Mouse (Mus musculus) thymus, postnatal 36 days (tissue): Measurements from ENCODE around the gene Nsun2.
A peak's percentile ranks its signal among the peaks of the same experiment; 100 is the strongest.

ENCODE experiments used
- DNase-seq, 2 experiments: peaks; one replicate each; pipeline ENCODE4 v3.0.0; 2022; ENCODE audit warnings: mixed read lengths in 2 of 2

Nsun2 gene

DNA sequence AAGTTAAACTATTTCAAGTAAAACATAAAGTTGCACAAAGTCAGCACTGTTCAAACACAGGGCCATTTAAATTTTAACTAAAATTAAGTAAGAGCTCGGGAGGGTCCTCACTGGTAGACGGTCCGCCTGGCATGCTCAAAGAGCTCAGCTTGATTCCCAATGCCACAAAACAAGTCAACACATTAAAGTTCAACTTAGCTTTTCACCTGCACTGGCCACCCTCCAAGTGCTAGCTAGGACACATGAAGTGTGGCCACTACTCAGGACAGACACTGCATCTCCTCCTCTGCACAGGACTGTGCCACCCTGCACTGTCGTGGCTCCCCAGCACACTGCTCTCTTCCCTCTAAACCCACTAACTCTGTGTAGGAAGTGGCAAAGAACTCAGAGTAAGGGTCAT is 7.7 kb upstream of the Nsun2 start:
- DNase-seq: no peak

DNA sequence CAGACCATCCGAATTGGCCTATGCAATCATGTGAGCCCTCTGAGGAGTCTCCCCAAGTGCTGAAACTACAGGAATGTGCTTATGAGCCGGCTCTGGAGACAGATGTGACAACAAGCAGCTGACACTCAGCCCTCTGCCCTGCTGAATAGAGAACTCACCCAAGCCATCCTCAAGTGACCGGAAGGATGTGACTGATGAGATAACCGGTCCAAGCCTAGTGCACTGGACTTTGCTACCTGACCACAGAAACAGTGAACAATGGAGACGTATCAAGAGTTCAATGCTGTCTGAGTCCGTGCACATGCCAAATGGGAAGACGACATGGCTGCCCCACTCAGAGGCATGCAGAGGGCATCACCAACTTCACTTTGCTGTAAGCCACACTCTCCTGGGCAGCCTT is 5.0 kb upstream of the Nsun2 start:
- no peak for DNase-seq

DNA sequence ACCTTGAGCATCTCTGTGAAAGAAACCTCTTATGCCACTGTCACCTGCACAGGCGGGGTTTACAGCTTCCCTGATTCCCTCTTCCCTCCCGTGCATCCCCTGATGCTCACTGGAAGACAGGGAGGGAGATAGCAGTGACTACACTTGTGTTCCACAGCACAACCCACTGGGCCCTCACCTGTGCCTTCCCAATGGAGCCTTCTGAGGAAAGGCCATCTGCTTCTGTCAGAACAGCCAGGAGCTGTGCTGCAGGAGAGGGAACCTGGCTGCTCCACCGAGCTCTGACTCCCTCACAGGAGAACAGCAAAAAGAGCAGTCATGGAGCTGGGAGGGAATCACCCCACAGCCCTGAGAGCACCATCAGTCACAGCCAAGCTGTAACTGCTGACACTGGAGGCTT is 3.4 kb upstream of the Nsun2 start:
- DNase-seq: no peak

DNA sequence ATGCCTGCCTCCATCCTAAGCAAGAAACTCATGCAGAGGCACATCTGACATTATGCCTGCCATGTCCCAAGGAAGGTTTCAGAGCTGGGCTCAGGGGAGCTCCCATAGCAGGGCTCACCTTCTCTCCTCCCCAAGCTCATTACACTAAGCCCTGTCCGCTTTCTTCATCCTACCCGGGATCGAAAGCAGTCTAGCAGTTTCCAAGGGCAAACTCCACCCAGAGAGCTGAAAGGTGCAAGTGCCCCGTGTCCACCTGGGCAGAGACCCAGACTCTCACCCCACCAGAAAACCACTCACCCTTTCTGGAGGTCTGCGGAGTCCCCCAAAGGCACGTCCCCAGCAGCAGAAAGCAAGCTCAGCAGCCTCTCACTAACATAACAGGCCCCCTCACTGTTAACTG is 2.6 kb upstream of the Nsun2 start:
- DNase-seq: no peak

DNA sequence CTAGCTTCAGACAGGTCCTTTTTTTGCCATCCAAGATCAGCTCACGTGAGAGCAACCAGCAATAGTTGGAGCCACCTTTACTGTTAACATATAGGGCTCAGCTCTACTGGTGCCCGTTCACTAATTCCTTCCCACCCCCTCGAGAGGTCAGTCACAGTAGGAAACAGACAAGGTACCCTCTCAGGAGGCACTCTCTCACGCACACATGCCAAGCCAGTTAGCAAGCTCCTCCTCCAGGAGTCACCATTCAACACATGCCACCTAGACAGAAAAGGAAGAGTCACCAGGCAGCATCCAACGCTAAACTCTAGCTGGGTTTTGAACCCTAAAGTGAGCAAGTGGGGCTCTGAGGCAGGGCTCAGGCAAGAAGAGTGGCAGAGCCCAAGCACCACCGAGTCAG is 2.1 kb upstream of the Nsun2 start:
- no peak for DNase-seq

DNA sequence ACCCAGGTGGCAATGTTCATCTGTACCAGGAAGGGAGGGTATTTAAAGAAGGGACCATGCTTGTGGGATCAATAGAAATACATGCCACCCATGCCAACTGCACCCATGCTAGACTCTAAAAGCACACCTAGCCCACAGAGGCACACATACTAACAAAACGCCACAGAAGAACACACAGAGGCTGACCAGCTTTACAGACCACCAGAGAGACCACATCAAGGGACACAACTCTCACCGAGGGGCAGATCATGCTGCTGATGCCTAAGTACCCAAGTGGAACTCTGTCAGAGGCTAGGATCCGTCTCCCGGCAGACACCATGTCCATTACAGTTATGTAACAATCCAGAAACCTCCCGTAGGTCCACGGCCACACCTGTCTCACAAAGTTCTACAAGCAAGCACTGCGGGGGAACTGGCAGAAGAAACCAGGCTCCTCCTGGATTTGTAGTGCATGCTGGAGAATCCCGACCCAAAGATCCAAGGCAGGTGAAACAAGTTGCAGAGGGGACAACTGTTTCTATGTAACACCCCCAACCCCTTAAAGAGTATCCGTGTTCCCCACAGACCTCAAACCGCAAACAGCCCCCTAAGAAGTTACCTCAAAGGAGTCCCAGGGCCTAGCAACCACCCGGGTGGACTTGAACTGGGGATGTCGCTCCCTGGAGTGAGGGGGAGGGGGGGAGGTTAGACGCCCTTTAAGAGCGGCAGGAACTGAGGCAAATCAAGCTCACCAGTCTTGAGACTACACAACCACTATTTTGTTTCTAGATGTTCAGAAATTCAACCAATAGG is 1.2 kb upstream of the Nsun2 start:
- peak in 1 of 2 experiments; percentile 27 for DNase-seq

DNA sequence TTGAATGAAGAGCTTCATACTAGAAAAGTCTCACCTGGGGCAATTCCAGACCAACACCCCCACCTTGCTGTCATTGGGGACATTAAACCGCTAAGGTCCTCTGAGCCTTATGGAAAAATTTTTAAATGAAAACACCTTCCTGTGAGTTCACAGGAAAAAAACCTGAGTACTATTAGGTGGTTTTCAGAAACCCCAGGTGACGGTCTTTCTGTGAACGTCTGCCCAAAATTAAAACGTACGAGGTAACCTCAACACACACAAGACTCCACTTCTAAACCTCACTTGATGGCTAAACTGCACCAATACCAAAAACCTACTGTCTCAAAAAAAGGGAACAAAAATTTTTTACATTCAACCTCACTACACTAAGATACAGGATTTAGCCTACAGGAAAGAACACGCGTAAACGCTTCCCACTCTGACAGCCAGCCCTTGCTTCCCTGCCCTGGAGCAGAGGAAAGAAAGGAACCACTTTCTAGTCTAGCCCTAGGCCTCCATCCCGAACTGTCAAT is 597 bp upstream of the Nsun2 start:
- no peak for DNase-seq

DNA sequence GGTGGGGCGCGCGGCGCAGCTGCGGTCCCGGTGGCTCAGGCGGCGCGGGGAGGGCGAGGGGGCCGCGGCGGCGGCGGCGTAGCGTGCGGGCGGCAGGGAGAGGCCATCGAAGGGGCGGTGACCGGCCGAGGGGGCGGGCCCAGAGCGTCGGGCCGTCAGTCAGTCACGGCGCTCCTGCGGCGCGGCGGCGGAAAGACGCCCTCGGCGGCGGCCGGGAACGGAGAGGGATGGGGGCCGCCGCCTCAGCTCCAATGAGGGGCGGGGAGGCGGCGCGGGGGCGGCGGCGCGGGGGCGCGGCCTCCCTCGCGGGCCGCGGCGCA is 748 bp downstream of the Nsun2 start, which contains the start of gene Tent4a:
Gene Tent4a, minus strand, starts transcription at position 284 of the 320 bp plus-strand sequence.
- DNase-seq: no peak

DNA sequence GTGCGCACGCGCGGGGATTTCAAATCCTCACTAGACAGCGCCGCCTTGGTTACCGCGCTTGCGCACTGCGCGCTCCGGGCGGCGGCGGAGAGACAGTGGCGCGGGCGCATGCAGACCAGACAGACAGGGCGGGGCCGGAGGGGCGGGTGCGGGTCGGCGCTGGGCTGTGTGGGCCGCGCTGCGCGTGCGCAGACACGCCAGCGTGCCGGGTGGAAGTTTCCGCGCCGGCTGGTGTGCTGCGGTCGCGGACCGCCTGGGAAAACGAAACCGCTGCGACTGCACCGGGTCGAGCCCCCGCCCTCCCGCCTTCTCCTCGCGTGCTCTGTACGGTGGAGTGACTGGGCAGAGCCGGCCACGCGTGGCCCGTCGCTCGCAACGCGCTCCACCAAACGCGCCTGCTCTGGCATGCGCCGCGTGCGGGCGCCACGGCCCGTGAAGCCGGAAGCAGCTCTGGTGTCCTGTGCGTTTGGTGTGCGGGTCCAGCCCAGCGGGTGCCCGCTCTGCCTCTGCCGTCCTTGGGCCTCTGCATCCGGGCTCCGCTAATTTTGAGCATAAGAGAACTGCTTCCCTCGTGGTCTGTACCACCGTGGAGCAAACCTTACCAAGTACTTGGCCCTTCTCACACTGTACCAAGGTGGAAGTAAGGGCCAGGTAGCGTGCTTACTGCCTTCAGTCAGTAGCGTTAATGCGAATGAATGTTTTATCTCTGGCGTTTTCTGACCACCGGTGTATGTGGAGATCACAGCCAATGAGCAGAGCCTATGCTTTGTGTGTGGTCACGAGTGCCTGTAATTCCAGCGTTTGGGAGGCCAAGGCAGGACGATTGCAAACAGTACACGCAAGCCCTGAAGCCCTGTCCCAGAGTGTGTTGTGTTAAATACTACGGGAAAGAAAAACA is 1.4 kb downstream of the Nsun2 start:
- peak; percentile 98 to 99 for DNase-seq

DNA sequence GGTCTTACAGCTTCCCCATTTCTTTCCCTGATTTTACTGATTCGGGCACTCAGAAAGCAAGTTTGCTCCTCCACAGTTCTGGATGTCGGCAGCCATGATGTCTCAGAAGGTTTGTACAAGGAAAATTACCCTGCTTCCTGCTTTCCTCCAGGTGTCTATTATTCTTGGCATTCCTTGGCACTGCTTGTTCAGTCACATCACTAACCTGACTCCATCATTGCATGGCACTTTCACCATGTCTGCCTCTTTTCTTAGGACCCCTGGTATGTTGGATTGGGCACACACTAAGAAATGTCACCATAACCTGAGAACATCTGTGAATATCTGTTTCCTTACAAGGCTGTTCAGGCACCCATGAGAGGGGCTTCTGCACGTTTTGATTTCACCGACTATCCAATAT is 2.5 kb downstream of the Nsun2 start:
- DNase-seq: no peak

DNA sequence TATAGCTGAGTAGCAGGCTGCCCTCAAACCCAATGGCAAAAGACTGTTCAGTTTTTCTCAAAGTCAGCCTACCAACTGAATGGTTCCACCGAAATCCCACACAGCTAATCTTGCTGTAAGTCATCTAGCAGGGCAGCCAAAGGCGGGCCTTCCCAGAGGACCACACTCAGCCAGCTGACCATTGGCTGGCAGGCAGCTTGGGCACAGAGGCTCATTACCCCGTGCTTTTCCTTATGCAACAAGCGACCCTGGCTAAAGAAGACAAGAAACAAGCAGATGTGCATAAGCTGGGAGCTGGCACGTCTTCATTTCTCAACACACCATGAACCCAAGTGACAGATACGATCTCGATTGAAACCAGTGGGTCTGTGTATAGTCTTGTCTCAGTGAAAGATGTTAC is 3.8 kb downstream of the Nsun2 start:
- DNase-seq: no peak

DNA sequence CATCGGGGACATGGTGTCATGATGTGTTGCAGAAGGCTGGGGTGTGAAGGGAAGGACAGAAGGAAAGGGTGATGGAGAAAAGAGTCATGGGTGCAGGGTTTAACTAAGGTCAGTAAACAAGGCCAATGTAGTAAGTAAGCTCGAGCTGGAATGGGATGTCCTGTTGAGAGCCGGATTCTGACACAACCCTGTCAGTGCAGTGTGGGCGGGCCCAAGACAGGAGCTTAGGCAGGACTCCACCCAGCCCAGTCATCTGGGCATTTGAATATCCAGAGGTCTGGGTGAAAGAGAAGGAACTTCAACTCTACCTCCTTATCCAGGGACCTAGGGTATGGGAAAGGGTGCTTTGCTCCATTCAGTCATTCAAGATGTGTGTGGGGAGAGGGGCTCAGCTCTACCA is 4.8 kb downstream of the Nsun2 start:
- no peak for DNase-seq

DNA sequence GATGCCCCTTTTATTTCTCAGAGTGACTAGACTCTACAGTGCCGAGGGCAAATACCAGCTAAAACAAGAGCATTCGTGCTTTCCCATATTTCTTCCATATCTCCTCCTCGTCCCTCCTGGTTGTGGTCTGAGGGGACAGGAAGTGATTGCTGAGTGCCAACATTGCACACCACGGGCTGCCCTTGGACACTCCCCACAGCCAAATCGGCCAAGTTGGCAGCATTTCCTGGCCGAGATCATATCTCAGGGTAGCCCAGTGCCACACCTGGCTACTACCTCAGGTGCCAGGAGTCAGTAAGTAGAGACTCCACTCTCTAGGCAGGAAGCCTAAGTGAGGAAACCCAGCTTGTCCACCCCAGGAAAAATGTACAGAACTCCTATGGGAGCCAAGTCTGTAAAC is 7.7 kb downstream of the Nsun2 start:
- DNase-seq: no peak

DNA sequence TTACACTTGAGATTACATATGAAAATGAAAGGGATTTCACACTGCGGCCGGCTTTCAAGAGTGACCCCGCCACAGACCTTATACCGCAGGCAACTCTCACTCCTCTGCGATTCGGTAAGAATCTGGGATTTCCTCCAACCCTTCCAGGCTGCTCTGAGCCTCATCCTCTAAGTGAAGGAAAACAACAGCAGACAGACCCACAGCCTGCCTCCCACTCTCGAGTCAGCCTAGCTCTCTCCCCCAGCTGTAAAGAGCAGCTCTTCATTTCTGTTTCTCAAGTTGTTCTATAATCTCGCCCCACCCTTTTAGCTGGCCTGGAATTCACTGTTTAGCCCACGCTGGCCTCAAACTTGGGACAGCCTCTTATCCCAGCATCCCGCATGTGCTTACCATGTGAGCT is 8.2 kb downstream of the Nsun2 start:
- DNase-seq: no peak

DNA sequence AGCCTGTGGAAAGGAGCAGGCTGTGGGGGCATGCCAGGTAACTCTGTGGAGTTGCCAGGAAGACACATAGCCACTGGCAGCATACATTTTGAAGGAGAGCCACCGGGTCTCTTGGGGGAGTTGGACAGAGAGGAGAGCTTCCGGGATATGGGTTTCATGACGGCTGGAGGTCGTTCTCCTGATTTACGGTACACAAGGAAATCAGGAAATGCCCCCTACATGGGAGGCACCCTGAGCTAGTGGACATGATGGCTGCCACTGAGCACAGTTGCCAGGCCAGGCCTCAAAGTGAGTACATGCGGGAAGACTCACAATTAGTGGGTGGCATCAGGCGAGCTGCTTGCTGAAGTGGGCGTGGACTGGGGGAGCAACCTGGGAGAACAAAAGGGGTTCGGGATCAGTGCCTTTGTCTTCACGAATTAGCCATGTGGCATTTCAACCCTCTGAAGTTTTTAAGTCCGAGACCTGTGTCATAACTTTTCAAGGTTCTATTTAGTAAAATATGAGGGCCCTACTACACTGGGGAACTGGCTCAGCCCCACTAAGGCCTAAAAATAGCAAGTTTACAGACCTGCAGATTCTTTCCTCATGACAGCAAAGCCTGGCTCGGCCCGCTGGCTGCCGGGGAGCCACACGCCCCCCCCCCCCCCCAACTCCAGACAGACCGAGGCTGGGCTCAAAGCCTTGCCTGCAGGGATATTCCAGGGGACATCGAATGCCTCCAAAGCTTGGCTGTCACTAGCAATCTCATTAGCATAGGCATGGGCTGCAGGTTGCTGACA is 9.2 kb downstream of the Nsun2 start:
- no peak for DNase-seq

DNA sequence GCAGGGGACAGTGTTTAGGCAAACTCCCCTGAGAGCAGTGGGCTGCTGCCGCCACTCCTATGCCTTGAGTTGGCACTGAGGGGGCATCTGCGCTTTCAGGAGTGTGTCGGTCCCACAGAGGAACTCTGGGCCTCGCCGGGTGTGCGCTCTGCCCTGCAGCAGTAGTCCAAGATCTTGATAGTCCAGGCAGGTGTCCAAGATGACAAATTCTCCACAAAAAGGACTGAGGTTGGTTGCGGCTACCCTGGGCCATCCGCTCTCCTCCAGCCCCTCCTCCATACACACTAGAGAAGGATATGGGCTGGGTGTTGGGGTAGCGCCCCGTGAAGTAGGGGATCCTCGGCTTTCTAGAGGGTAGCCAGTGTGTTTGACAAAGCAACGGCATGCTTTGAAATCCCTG is 10.0 kb downstream of the Nsun2 start:
- no peak for DNase-seq

DNA sequence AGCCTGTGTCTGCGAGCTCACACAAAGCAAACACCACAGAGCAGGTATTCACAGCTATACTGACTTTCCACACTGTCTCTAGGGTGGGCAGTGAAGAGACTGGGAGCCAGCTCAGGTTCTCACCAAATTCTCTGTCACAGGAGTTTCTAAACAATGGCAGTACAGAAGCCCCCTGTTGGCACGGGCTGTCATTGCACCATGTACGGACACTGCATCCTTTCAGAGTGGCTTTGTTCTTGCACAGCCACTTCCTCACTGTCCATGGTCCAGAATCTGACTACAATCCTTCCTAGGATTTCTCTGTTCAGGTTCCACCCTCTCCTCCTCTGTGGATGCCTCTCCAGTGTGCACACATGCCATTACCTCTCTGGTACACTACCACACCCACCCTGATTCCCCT is 11.5 kb downstream of the Nsun2 start:
- DNase-seq: peak; percentile 59 to 67

DNA sequence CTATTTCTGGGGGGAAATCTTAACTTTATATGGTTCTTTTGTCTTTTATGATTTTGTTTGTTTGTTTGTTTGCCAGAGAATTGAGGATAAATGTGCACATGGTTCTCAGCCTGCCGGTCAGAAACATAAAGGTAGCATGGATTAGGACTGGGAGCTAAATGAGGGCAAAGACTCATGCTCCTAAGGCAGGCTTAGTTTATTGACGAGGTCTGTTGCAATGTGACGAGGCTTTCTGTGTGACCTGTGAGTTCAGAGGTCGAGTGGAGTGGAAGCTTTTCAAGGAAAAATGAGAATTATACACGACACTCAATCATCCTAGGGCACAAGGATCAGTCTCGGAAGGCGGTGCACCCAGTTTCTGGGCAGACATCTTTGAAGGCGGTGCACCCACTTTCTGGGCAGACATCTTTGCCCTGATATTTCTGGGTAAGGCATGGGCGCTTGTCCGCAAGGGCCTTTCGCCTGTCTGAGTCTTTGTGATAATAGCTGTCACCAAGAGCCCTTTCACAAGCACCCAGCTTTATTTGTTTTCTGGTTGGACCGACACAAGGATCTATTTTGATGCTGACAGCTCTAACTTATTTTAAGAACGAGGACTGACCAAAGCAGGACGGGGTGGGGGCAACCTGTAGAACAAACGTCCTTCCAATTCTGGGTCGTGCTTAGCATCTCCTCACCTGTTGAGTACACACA is 14.1 kb downstream of the Nsun2 start:
- no peak for DNase-seq

DNA sequence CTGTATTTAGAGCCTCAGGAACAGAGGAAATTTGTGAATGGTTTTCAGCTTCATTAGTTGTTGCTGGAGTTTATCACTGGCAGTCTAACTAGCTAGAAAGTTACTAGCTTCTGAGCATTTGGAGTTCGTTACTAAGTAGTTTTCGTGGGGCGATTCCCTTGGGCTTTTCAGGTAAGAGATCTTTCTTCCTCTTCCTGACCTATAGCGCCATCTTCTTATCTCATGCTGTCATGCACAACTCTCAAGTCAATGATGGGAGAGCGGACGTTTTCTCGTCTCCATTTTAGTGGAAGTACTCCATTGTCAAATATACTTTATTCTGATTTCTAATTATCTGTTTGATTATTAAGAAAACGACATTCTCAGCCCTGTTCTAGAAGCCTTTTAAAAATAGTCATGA is 16.4 kb downstream of the Nsun2 start:
- no peak for DNase-seq

DNA sequence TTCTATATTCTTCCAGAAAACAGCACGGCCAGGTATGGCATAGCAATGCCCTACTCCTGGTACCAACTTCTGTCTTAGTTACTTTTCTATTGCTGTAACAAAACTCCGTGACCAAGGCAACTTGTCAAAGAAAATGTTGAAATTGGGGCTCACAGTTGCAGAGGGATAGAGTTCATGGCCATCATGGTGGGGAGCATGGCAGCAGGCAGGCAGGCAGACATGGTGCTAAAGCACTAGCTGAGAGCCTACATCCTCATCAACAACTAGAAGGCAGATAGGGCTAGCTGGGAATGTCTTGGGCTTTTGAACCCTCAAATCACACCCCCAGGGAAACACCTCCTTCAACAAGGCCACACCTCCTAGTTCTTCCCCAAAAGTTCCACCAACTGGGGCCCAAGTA is 17.3 kb downstream of the Nsun2 start:
- DNase-seq: no peak

DNA sequence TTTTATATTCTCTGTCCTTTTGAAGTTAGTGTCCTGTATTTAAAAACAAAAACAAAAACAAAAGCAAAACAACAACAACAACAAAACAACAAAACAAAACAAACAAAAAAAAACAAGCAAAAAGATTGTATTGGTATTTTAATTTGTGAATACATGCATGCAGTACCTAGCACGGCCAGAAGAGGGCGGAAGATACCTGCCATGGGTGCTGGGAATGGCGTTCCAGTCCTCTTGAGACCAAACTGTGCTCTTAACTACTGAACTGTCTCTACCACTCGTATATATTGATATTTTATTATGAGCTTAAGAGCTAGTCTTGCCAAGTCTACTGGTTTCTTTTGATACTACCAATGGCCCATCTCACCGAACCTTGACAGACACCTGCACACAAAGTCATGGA is 19.5 kb downstream of the Nsun2 start:
- no peak for DNase-seq

DNA sequence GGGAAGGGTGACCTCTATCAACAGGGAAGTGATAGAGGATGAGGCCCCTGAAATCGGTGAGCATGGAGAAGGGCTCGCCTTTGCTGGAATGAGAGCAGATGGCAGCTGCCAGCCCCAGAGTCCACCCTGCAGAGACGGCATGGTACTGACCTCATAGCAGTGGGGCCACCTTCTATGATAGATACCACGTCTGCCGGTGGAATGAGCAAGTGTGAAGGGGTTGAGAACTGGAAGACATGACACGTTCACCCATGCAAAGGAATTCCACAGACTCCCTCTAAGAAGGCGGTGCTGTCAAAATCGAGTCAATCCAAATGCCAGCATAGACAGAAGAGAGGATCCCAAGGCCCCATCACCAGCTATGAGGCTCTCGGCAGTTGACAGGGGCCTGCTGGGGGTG is 20.7 kb downstream of the Nsun2 start:
- DNase-seq: no peak

DNA sequence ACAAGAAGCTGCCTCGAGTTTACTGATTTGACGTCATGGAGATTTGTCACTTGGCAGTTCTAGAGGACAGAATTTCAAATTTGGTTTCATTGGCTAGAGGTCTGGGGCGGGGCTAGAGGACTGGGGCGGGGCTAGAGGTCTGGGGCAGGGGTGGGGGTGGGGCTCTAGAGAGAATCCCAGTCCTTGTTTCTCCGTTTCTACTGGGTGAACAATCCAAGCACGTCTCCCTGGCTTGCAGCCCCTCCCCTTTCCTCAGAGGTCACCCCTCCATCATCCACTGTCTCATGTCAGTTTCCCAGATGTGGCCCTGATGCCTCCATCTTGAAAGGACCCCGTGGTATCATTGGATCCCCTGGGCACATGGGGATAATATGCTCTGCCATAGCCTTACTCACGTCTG is 21.5 kb downstream of the Nsun2 start:
- no peak for DNase-seq
